Mouse (Mus musculus) megakaryocyte, embryonic 14.5 days (primary cell): ENCODE measurements at regions not wholly inside any gene's neighbourhood (a gene's known extent, or its start where the extent isn't known, plus 50 kb on each side); places are given as distances from the start of the nearest gene placed in this dataset.

ENCODE experiments used
- FLI1 ChIP-seq: IDR thresholded peaks from 2 replicates; pipeline ENCODE4 v1.6.1; 2012; ENCODE audit warnings: low read length, inconsistent platforms, mixed read lengths
- GATA1 ChIP-seq: IDR thresholded peaks from 3 replicates; pipeline ENCODE4 v1.6.1; 2012; ENCODE audit warnings: mixed read lengths, low read length, inconsistent platforms, borderline replicate concordance

DNA sequence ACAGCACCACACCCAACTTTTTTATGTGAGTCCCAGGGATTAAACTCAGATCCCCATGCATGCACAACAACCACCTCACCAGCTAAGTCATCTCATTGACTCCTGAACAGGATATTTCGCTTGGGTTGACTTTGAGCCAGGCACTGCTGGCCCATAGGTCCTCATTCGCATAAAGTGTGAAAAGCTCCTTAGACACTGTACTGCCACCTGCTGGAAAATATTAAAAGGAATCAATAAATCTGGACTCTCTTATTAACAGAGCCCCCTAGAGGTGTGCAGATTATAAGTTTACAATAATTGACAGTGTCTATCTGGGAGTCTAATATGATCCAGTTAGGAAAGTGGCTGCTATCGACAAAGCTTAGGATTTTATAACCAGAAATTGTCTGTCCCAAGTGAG lies 126.4 kb downstream of the Cyp26b1 start:
- no peak for TF ChIP-seq GATA1
- TF ChIP-seq FLI1, result no peak
